Mouse (Mus musculus) lung, postnatal 4 days (tissue): Measurements from ENCODE around the gene Eif4g3.
"Not testable (repeated sequence)": the region's sequence is repeated elsewhere in the genome, so short reads cannot be mapped to it uniquely, and the experiment has no call there.

Source experiments
- DNase-seq, 2 experiments: peaks; one replicate each; pipeline ENCODE4 v3.0.0; 2021

Gene Eif4g3

DNA sequence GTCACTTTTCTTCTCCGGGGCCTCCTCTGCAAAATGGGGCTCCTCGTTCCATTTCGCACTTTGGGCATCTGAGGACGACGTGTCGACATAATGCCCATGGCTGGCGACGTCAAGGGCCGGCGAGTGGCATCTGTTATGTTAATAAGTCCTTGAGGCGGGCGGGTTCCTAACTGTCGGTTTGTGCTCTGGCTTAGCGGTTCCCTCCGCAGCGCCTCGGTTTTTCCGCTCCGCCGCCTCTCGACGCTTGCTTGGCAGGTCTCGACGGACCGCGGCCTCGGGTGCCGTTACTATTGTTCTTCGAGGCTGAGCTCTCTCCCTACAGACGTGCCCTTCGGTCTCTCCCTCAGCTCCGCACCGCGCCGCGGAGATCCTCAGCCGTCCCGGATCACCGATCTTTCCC lies at the start of gene Eif4g3:
TSS of gene Eif4g3 (plus strand) at position 133 of the 400 bp plus-strand sequence.
- DNase-seq = no peak

DNA sequence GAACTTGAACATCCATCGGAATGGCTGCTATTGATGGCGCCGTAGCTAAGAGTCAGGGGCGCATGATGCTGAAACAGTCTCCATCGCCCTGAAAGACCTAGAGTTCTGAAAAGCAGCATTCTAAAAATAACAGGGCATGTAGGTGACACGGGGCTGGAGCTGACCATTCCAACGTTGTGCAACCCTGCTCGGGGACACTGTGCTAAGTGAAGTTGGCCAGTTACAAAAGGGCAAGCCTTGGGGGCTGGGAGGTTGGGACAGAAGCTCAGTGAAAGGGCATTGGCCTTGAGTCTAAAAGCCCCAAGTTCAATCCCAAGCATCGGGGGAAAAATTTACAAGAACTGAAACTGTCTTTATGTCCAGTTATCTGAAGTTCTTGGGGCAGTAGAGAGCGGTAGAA lies 49.3 kb upstream of the Eif4g3 start:
- DNase-seq = no peak

DNA sequence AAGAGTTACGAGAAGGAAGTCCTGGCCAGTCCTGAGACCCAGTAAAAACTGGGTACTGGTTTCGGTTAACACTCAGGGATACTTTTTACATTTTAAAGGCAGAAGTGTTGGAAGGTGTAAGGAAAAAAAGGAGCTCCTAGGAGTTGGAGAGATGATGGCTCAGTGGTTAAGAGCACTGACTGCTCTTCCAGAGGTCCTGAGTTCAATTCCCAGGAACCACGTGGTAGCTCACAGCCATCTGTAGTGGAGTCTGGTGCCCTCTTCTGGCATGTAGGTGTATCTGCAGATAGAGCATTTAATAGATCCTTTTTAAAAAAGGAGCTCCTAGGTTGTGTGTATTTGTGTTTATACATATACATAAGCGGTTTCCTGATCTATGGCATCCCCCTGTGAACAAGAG lies 47.4 kb upstream of the Eif4g3 start:
- no peak for DNase-seq

DNA sequence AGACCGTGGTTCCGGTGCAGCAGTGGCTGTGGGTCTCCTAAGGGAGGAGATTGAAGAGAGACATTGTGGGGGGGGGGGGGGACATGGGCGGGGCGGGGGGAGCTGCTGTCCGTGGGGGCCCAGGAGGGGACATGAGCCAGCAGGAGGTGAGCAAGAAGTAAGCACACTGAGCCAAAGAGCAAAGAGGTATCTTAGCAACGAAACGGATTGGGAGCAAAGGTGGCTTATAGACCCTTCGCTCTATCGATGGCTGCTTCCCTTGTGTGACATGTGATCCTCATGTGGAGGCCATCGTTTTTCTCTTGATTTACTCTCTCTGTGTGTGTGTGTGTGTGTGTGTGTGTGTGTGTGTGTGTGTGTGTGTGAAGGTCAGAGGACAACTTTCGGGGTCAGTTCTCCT lies 46.4 kb upstream of the Eif4g3 start:
- DNase-seq = no peak

DNA sequence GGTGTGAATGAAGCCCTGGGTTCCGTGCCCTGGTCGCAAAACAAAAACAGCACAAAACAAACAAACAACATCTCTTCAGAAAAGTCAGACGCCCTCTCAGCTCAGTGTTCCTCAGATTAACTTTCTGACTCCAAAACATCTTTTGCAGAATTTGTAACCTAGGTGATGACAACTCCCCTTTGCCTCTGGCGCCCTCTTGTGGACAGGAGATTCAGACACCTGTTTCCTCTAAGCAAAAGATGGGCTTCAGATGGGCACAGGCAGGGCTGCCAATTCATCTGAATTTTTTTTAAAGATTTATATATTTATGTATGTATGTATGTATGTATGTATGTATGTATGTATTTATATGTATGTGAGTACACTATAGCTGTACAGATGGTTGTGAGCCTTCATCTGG lies 40.0 kb upstream of the Eif4g3 start:
- peak; percentile 58 to 83 for DNase-seq

DNA sequence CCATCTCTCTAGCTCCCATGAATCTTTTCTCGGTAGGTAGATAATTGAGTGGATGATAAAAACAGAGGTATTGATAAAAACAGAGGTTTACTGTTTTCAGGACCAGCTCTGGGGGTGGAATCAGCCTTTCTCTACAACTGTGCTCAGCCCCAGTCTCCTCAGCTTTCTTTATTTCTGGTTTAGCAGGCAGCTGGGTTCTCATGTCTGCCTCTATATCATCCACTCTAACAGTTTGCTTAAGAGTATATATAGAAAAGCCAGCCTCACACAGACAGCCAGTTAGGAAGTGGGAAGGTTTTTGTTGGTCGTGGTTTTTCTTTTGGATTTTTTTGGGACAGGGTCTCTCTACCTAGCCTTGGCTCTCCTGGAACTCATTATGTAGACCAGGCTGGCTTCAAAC lies 38.6 kb upstream of the Eif4g3 start:
- DNase-seq = no peak

DNA sequence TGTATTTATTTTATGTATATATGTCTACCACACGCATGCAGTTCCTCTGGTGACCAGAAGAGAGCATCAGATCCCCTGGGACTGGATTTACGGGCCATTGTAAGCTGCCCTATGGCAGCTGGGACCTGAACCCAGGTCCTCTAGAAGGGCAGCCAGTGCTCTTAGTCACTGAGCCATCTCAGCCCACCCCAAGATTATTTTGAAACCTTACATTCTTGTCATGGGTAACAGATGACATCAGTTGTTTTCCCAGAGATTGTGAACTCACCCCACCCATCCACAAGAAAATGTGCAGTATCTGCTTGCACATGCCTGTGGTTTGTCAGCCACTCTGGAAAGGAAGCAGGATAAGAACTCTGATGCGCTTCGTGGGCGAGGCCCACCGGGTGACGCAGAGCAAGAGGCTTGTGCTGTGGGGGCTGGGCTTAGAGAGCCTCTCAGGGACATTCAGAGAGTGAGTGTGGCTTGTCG lies 37.9 kb upstream of the Eif4g3 start:
- peak; percentile 70 to 82 for DNase-seq

DNA sequence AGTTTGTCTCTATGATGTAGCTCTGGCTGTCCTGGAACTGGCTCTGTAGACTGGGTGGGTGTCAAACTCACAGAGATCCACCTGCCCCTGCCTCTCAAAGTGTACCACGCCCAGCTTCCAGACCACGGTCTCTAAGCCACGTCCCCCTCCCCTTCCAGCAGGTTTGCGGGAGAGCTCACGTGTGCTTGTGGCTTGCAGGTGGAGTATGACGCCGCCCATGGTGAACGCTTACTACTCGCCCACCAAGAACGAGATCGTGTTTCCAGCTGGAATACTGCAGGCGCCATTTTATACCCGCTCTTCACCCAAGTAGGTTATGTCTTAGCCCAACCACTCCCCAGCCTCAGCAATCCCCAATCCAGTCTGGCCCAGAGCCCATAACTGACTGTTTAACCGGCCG lies 36.6 kb upstream of the Eif4g3 start:
- no peak for DNase-seq

DNA sequence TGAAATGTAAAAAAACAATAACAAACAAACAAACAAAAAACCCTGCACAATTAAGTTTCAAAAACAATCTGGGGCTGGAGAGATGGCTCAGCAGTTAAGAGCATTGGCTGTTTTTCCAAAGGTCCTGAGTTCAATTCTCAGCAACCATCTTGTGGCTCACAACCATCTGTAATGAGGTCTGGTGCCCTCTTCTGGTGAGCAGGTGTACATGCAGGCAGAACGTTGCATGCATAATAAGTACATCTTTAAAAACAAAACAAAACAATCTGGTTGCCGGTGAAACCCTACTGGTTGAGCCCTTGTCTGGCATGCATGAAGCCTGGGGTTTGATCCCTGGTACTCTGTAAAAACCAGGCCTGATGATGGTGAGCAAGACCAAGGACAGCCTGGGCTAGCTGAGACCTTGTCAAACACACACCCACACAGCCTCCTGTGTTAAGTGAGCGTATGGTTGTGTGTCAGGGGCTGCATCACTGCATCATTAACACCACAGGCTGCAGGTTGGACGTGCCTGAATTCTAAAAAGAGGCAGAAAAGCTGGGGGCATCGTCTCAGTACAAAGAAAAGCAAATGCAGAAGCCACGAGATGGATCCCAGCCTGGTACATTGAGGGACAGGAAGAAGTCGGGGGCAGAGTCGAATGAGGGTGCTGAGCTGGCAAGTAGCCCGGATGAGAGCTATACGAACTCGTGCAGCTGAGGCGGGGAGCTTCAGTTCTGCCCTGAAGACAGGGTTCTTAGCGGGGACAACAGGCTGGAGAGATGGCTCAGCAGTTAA lies 32.7 kb upstream of the Eif4g3 start:
- no peak for DNase-seq

DNA sequence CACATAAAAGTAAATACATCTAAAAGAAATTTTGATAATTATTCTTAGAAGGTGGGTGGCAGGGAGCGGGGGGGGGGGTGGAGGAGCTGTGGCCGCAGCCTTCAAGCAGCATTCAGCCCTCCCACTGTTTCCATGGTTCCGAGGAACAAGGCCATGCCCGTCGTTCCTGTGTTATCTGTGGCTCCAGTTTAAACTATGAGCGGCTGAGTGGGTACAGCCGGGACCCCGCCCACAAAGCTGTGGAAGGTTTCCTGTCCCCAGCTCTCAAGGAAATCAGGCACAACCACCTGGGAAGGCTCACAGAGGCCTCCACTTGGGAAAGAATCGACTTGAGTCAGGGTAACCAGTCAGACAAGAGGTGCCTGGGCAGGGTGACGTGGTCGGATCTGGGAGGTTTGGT lies 32.1 kb upstream of the Eif4g3 start:
- peak; percentile 49 to 80 for DNase-seq

DNA sequence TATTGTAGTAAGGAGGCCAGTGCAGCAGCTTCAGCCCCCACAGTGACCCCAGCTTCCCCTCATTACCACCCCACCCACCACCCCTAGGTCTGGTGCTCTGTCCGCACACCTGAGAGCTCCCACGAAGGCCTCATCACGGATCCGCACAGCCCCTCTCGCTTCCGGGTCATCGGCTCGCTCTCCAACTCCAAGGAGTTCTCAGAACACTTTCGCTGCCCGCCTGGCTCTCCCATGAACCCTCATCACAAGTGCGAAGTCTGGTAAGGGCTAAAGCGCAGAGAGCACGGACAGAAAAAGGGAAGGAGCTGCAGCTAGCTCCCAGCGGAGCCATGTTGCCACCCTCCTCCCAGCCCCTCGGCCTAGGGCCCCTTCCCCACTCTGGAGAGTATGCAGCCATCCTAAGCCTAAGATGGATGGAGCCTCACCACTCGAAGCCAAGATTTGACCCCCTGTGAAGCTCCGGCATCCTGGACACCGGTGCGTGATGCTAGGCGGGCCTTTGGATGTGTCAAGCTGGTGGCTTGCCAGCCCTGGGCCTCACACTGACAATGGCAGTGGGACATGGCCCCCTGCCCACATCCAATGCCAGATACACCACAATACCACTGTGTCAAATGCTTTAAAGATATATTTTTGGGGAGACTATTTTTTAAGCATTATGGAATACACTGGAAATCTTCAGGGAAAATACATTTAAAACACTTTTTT lies 30.0 kb upstream of the Eif4g3 start:
- no peak for DNase-seq

DNA sequence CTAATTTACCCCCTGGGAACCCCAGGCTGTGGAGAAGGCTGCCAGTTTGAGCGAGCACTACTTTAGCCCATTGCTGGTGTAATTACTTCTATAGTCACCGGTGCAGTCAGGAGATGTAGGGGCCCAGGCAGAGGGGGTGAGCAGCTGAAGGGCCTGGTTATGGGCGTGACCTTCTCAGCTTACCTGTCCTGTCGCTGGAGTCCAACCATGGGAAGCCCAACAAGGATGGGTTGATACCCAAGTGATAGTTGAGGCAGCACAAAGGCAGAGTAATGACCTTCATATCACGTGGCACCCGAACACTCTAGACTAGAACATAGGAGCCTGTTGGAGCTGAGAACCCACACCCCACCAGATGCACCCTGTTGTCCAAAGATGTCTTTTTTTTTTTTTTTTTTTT lies 29.4 kb upstream of the Eif4g3 start:
- no peak for DNase-seq

DNA sequence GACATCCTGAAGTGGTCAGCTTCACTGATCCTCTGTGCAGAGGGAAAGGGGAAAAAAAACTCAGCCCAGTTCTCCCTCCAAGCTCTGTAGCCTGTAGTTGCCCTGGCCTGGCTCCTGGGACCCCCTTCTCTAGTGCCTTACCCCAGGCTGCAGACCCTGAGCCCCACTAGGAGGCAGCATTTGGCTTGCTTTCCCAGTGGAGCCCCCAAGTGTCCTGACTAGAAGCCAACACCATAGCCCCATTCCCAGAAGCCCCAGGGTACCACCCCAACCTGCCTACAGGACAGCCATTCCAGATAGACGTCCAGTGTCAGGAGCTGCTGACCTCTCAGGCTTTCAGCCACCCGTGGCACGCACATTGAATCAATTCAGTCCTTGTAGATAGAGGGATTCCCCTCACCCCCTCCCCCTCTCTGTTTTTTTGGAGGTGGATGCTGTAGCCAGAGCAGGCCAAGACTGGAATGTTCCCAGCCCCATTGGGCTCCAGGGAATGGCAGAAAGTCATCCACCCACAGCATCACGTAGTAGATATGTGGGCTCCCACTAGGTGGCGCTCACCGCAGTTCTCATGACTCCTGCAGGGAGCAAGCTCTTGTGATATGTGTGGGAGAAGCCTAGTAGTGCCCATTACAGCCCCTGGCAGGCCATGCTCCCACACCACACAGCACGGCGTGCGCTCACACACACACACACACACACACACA lies 28.8 kb upstream of the Eif4g3 start:
- peak; percentile 80 to 84 for DNase-seq

DNA sequence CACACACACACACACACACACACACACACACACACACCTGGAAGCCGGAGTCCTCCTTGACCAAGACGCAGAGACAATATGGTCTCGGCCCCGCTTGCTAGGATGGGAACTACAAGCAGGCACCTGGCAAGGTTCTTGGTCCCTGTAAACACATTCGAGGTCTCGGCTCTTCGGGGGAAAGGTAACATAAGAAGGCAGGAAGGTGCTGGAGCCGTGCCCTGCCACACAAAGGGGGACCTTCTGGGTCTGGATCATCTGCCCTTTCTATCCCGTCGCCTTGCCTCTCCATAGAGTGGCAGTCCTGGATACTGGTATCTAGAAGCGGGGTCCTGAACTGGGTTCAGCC lies 28.3 kb upstream of the Eif4g3 start:
- DNase-seq = no peak

DNA sequence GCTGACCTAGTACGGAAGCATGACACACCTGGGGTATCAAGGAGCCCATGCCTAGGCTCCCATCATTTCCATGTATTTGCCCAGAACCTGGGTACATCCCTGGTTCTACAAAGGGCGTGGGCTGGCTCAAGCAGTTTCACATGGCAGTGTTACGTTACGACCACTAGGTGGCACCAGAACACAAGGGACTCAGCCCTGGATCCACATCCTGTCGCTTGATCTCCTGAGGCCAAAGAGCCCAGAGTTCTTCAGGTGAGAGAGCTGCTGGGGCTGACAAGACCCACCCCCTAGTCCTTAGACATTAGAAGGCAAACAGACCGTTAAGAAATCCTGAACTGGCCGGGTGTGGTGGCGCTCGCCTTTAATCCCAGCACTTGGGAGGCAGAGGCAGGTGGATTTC lies 24.6 kb upstream of the Eif4g3 start:
- DNase-seq = peak; percentile 72 to 81

DNA sequence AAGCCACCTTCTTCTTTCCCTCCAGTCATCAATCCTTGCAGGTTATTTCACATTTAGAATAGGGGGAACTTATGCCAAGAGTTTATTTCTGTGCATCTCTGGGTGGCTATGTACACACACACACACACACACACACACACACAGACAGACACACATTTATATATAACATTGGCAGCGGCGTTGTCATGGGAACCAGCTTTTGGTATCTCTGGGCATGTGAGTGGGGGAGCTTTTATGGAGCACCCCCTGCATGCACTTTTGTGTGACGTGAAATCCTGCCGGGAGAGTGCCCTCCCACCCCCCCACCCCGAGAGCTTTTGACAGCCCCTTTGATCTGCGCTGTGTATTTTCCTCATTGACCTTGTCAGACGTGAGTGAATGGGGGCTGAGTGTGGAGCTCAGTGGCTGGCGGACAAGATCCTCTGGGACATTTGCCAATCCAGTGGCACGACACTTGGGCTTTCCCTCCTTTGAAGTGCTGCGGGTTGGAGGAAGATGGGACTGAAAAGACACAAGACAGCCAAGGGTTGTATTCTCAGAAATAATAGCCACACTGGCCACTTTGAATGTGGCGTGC lies 22.1 kb upstream of the Eif4g3 start:
- not testable (repeated sequence) for DNase-seq

DNA sequence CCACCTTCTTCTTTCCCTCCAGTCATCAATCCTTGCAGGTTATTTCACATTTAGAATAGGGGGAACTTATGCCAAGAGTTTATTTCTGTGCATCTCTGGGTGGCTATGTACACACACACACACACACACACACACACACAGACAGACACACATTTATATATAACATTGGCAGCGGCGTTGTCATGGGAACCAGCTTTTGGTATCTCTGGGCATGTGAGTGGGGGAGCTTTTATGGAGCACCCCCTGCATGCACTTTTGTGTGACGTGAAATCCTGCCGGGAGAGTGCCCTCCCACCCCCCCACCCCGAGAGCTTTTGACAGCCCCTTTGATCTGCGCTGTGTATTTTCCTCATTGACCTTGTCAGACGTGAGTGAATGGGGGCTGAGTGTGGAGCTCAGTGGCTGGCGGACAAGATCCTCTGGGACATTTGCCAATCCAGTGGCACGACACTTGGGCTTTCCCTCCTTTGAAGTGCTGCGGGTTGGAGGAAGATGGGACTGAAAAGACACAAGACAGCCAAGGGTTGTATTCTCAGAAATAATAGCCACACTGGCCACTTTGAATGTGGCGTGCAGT lies 17.9 kb upstream of the Eif4g3 start:
- not testable (repeated sequence) for DNase-seq

DNA sequence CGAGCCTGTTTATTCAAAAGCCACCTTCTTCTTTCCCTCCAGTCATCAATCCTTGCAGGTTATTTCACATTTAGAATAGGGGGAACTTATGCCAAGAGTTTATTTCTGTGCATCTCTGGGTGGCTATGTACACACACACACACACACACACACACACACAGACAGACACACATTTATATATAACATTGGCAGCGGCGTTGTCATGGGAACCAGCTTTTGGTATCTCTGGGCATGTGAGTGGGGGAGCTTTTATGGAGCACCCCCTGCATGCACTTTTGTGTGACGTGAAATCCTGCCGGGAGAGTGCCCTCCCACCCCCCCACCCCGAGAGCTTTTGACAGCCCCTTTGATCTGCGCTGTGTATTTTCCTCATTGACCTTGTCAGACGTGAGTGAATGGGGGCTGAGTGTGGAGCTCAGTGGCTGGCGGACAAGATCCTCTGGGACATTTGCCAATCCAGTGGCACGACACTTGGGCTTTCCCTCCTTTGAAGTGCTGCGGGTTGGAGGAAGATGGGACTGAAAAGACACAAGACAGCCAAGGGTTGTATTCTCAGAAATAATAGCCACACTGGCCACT lies 13.7 kb upstream of the Eif4g3 start:
- DNase-seq = not testable (repeated sequence)

DNA sequence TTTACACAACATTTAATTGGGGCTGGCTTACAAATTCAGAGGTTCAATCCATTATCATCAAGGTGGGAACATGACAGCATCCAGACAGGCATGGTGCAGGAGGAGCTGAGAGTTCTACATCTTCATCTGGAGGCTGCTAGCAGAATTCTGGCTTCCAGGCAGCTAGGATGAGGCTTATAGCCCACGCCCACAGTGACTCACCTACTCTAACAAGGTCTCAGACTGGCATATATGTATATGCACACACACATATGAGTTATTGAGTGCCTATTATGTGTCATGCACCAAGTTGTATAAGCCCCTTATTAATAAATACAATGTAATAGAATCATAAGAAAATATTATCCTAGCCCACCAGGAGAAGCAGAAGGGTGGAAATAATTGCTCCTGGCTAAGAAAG lies 10.0 kb upstream of the Eif4g3 start:
- no peak for DNase-seq

DNA sequence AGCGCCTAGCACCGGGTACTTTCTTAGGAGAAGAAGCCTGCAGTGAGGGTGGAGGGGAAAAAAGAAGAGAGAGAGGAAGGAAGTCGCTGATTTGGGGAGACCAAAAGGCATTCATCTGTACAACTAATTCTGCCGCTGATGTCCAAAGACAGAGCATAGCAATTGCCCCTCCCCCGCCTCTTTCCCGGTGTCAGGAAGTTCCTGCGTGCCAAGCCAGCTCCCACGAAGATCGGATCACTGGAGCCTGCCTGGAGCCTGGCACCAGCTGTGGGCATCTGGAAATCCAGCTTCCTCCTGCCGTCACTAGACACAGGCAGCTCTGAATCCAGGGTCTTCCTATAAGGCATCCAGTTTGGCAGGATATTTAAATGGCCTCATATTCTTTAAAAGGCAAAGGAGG lies 8.6 kb upstream of the Eif4g3 start:
- DNase-seq = peak; percentile 79 to 89

DNA sequence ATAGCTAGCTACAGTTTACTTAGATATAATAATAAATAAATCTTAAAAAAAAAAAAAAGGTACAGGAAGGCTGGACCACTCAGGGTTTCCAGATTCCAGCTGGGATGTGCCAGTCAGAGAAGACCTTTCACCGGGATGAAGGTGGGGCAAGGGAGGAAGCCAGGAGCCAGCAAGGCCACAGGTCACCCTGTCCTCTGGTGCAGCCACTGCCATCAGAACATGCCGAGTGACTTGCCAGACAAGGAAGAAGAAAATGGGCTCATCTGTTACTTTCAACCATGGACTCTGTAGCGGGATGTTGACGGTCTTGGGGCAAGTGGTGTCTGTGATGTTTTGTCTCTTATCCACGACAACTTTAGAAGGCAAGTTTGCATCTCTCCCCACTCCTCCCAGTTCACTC lies 8.1 kb upstream of the Eif4g3 start:
- DNase-seq = no peak

DNA sequence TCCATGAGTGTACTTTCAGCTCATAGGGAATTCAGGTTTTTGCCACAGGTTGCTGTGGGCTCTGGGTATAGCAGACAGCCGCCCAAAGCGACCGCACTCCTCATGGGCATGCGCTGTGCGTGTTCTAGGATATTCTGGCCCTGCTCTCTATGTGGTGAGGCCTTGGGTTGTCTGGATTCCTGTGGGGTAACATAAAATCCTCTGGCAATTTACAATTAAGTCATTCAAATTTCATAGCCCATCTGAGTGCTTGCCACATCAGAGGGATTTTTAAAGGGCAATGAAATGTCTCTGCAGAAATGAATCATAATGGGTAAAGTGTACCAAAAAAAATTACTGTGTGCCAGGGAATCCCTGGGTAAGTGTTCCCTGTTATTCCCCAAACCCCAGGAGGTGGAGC lies 3.4 kb upstream of the Eif4g3 start:
- no peak for DNase-seq

DNA sequence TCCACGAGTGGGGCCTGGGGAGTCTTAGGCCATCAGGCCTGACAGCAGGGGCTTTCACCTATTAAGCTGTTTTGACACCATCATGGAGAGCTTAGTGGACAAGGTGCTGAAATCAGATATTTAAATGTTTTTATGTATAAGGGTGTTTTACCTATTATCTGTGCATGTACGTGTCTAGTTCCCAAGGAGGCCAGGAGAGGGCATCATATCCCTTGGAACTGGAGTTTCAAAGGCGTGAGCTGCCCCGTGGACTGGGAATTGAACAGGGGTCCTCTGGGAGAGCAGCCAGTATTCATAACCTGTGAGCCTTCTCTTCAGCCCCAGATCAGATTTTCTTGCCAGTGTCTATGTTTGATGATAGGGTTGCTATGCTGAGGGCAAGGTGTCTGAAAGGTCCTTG lies 2.4 kb upstream of the Eif4g3 start:
- DNase-seq = no peak
